Comparison of ENCODE assay signal across 14 mouse cellular contexts in genomic region chr4:124368831-124369230, GRCm38 (mm10).
"Had no signal": no experiment of that assay in that cellular context is flagged by ENCODE, and none has a peak within 500 bp of the region (broad histone marks: within the 10 kb centered on the region; RNA-seq: fewer than 3 reads in every experiment).

No protein-coding gene starts in this region.

- H3K4me3 ChIP-seq: neural tube, embryonic 13.5 days; neural tube, embryonic 15.5 days; stomach, embryonic 15.5 days had no signal

- DNase-seq: right cerebral cortex, adult 18-20 months; right cerebral cortex, postnatal 14 days; right cerebral cortex, postnatal 25 days; right cerebral cortex, postnatal 4 days; spleen, adult 18-20 months; thymus, adult 18-20 months; thymus, adult 2 months; thymus, postnatal 14 days; thymus, postnatal 25 days; thymus, postnatal 36 days; thymus, postnatal 4 days had no signal

- H3K4me1 ChIP-seq: neural tube, embryonic 13.5 days; neural tube, embryonic 15.5 days; stomach, embryonic 15.5 days had no signal

- H3K27me3 ChIP-seq: stomach, embryonic 15.5 days had no signal

- H3K36me3 ChIP-seq: neural tube, embryonic 13.5 days; neural tube, embryonic 15.5 days; stomach, embryonic 15.5 days had no signal

- H3K9me3 ChIP-seq: neural tube, embryonic 13.5 days; neural tube, embryonic 15.5 days; stomach, embryonic 15.5 days had no signal
